Mouse (Mus musculus) forebrain, embryonic 14.5 days (tissue): ENCODE results near the gene Slc1a3. TPM values are rescaled to one million over a fixed set of nuclear protein-coding genes. Genes with fewer than 3 reads are reported as not detected.

Experiments
- ATAC-seq: fragments of 200-750 bp; cut with Nextera tagmentation; 2 replicates; pipeline ENCODE4 v1.8.0; 2017; ENCODE audit warnings: mild to moderate bottlenecking, moderate library complexity
- DNase-seq: peaks from one replicate; pipeline ENCODE4 v3.0.0-alpha.2; 2015; ENCODE audit warnings: low spot score
- H3K27ac ChIP-seq: fragments of 300-500 bp; sonication (generic); 2 replicates; pipeline ENCODE4 v1.5.1; 2014; ENCODE audit warnings: low read depth, mild to moderate bottlenecking, control low read depth, low read length, moderate library complexity
- H3K27me3 ChIP-seq: fragments of 300-500 bp; sonication (generic); replicated peaks from 2 replicates; pipeline ENCODE4 v1.6.1; 2014; ENCODE audit warnings: low read length, control low read depth, mixed read lengths; ENCODE audit not compliant: control insufficient read depth, insufficient read depth
- H3K36me3 ChIP-seq: fragments of 300-500 bp; sonication (generic); 2 replicates; pipeline ENCODE4 v1.6.1; 2014; ENCODE audit warnings: low read length, control low read depth; ENCODE audit not compliant: control insufficient read depth, insufficient read depth
- H3K4me1 ChIP-seq: fragments of 300-500 bp; sonication (generic); 2 replicates; pipeline ENCODE4 v1.6.1; 2014; ENCODE audit warnings: antibody characterized with exemption, low read length, control low read depth; ENCODE audit not compliant: control insufficient read depth, insufficient read depth
- H3K4me2 ChIP-seq: fragments of 300-500 bp; sonication (generic); 2 replicates; pipeline ENCODE4 v1.6.1; 2014; ENCODE audit warnings: mild to moderate bottlenecking, control low read depth, low read length
- H3K4me3 ChIP-seq: fragments of 300-500 bp; sonication (generic); 2 replicates; pipeline ENCODE4 v1.5.1; 2014; ENCODE audit warnings: low read depth, low read length, control low read depth
- H3K9ac ChIP-seq: fragments of 300-500 bp; sonication (generic); 2 replicates; pipeline ENCODE4 v1.6.1; 2014; ENCODE audit warnings: mild to moderate bottlenecking, low read length, control low read depth, moderate library complexity
- H3K9me3 ChIP-seq: fragments of 300-500 bp; sonication (generic); replicated peaks from 2 replicates; pipeline ENCODE4 v1.6.1; 2016; ENCODE audit warnings: low read length, control low read depth, mixed read lengths; ENCODE audit not compliant: control insufficient read depth
- whole genome bisulfite sequencing: fragments of 180-500 bp; shearing (Covaris S2); extraction: QIAGEN DNeasy Blood & Tissue Kit; methylation state at CpG from one replicate; pipeline ENCODE4 v1.1.7; 2014; 5-methylcytosine and 5-hydroxymethylcytosine counted together
- polyA plus RNA-seq: library from polyadenylated mRNA; unstranded; fragments of >200 nt; fragmentation: Nextera tagmentation; extraction: Ambion mirVana; gene quantifications from 2 replicates; pipeline ENCODE4 v1.2.1, GENCODE M21; 2014

Slc1a3 gene
- polyA plus RNA-seq, 1 experiment from 2014 or later = 102 TPM

- Histone ChIP-seq H3K9me3 (no peaks in the 10 kb centered on the region), H3K4me3 (no peak overlapping the region), H3K4me1 (no peaks in the 10 kb centered on the region), H3K36me3 (peaks cover 19% of the 10 kb centered on the region), H3K4me2 (no peak overlapping the region), H3K27ac (no peak overlapping the region), H3K9ac (no peak overlapping the region), H3K27me3 (no peaks in the 10 kb centered on the region)
- 95% methylated on average over 15 of the region's 15 CpGs for WGBS
- no peak for ATAC-seq
- DNase-seq = no peak
Observed at GRCm38 (mm10) chr15:8635974-8636373, 74.6 kb downstream of the Slc1a3 start.

DNA sequence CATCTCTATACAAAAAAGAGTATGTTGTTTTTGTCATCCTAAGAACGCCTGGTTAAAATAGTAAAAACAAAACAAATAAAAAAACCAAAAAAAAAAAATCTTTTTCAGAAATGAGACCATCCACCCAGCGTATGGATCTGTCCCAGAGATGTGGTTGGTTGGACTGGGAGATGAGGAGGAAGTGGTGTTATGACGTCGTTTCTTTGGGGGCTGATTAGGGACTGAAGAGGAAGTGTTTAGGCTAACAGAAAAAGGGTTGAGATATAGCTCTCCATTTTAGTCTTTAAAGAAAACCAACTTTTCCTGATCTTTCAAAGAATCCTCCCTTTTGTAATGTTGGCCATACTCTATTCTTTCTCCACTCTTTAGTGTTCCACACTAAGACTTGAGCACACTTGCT, 75.8 kb downstream of the Slc1a3 start:
- ATAC-seq (no peak), DNase-seq (no peak)
- H3K4me1 ChIP-seq = no peaks in the 10 kb centered on the region
- H3K9me3 ChIP-seq = no peaks in the 10 kb centered on the region
- peaks cover 14% of the 10 kb centered on the region for H3K36me3 ChIP-seq
- WGBS = 88% methylated on average over 4 of the region's 4 CpGs
- no peak overlapping the region for H3K4me3 ChIP-seq
- H3K9ac ChIP-seq = no peak overlapping the region
- no peak overlapping the region for H3K4me2 ChIP-seq
- H3K27me3 ChIP-seq = no peaks in the 10 kb centered on the region
- no peak overlapping the region for H3K27ac ChIP-seq

DNA sequence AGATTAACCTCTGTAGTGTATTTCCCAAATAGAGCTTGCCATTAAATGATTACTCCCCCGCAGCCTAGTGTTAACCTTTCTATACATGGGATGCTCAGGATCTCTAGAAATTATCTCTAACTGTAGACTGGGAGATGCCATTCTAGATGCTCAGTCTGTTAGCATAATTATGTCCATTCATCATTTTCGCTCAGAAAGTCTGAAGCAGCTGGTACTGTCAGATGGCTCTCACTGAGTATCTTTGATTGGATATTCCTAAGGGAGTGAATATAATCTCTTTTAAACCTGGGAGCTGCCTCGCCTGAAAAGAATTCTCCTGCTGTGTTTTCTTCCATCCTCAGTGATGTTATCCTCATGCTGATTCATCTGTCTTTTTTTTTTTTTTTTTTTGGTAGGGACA, 76.2 kb downstream of the Slc1a3 start:
- H3K9me3 ChIP-seq = no peaks in the 10 kb centered on the region
- WGBS = 71% methylated on average over 3 of the region's 3 CpGs
- no peak overlapping the region for H3K4me2 ChIP-seq
- H3K36me3 ChIP-seq = peaks cover 14% of the 10 kb centered on the region
- DNase-seq = peak; percentile 72
- no peaks in the 10 kb centered on the region for H3K4me1 ChIP-seq
- no peaks in the 10 kb centered on the region for H3K27me3 ChIP-seq
- peak; percentile 45; the same call in 1 of the 2 replicates for ATAC-seq
- H3K4me3 ChIP-seq = no peak overlapping the region
- no peak overlapping the region for H3K27ac ChIP-seq
- no peak overlapping the region for H3K9ac ChIP-seq

GRCm38 (mm10) chr15:8633375-8633774, 77.2 kb downstream of the Slc1a3 start:
- DNase-seq = peak; percentile 68
- WGBS = 59% methylated on average over 6 of the region's 6 CpGs

GRCm38 (mm10) chr15:8632361-8632760, 78.2 kb downstream of the Slc1a3 start:
- Histone ChIP-seq H3K36me3 (no peaks in the 10 kb centered on the region), H3K4me1 (peaks cover 3% of the 10 kb centered on the region; the same call in 1 of the 2 replicates), H3K9me3 (no peaks in the 10 kb centered on the region), H3K27ac (no peak overlapping the region), H3K4me2 (no peak overlapping the region), H3K9ac (no peak overlapping the region), H3K4me3 (no peak overlapping the region), H3K27me3 (no peaks in the 10 kb centered on the region)
- ATAC-seq (peak; percentile 19; the same call in 1 of the 2 replicates), DNase-seq (peak; percentile 59)
- 5% methylated on average over 10 of the region's 10 CpGs for WGBS

More at GRCm38 (mm10) chr15:8633375-8633774, 77.2 kb downstream of the Slc1a3 start:
- Histone ChIP-seq H3K4me2 (no peak overlapping the region), H3K4me1 (peaks cover 3% of the 10 kb centered on the region; the same call in 1 of the 2 replicates), H3K36me3 (peaks cover 6% of the 10 kb centered on the region), H3K27me3 (no peaks in the 10 kb centered on the region), H3K27ac (no peak overlapping the region), H3K4me3 (no peak overlapping the region), H3K9ac (no peak overlapping the region), H3K9me3 (no peaks in the 10 kb centered on the region)
- no peak for ATAC-seq

- Histone ChIP-seq H3K9ac (peak overlapping the region; percentile 65), H3K9me3 (no peaks in the 10 kb centered on the region), H3K36me3 (no peaks in the 10 kb centered on the region), H3K4me2 (peak overlapping the region; percentile 76), H3K4me3 (peak overlapping the region; percentile 34), H3K4me1 (peaks cover 3% of the 10 kb centered on the region; the same call in 1 of the 2 replicates), H3K27me3 (no peaks in the 10 kb centered on the region), H3K27ac (peak overlapping the region; percentile 49)
- under 1% methylated on average over 13 of the region's 13 CpGs for WGBS
- ATAC-seq (peak; percentile 92), DNase-seq (peak; percentile 90)
Observed at GRCm38 (mm10) chr15:8629317-8629831, 81.2 kb downstream of the Slc1a3 start.

DNA sequence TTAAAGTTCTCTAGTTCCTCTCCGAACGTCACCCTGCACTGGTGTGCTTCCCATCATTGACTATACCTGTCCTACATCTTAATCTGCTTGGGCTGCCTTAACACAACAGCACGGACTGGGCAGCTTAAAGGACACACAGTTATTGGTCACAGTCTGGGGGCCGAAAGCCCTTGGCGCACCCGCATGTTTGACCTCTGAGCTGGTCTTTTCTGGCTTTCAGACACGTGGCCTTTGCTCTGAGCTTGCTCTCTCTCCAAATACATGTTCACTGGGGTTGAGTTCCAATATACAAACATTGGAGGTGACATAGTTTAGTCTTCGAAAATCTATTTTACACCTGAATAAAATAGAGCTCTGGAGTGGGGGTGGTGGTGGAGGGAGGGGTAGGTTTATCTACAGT, 82.4 kb downstream of the Slc1a3 start:
- no peak for ATAC-seq
- no peak for DNase-seq
- H3K36me3 ChIP-seq = no peaks in the 10 kb centered on the region
- H3K9ac ChIP-seq = no peak overlapping the region
- 73% methylated on average over 8 of the region's 8 CpGs for WGBS
- H3K9me3 ChIP-seq = no peaks in the 10 kb centered on the region
- no peak overlapping the region for H3K27ac ChIP-seq
- no peak overlapping the region for H3K4me2 ChIP-seq
- H3K4me3 ChIP-seq = no peak overlapping the region
- no peaks in the 10 kb centered on the region for H3K27me3 ChIP-seq
- peaks cover 3% of the 10 kb centered on the region; the same call in 1 of the 2 replicates for H3K4me1 ChIP-seq

DNA sequence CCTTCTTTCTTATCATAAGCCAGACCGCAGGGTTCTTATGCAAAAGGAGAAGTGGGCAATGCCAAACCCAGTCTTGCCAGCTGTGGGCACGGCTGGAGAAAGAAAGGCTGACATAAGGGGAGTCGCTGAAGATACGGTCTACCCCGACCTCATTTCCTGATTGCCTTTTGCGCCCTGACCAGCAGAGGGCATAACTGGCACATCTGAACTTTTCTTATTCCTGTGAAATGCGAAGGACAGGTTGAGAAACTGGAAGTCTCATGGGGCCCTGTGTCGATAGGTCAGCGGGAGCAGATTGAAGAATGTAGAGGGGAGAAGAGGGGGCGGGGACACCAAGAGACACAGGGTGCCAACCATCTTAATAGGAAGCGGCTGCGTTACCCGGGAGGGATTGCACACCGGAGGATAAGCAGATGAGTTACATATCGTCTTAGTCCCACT, 83.4 kb downstream of the Slc1a3 start:
- DNase-seq = peak; percentile 79
- no peaks in the 10 kb centered on the region for H3K9me3 ChIP-seq
- 4% methylated on average over 15 of the region's 15 CpGs for WGBS
- H3K27me3 ChIP-seq = no peaks in the 10 kb centered on the region
- H3K36me3 ChIP-seq = no peaks in the 10 kb centered on the region
- 0 out of 2 replicates have a peak, but pooled peaks have one; percentile 10 for ATAC-seq
- H3K27ac ChIP-seq = no peak overlapping the region
- H3K4me1 ChIP-seq = peaks cover 3% of the 10 kb centered on the region; the same call in 1 of the 2 replicates
- peak overlapping the region; percentile 57 for H3K4me2 ChIP-seq
- peak overlapping the region; percentile 25 for H3K4me3 ChIP-seq
- H3K9ac ChIP-seq = 0 out of 2 replicates have a peak overlapping the region, but pooled peaks have one; percentile 22

DNA sequence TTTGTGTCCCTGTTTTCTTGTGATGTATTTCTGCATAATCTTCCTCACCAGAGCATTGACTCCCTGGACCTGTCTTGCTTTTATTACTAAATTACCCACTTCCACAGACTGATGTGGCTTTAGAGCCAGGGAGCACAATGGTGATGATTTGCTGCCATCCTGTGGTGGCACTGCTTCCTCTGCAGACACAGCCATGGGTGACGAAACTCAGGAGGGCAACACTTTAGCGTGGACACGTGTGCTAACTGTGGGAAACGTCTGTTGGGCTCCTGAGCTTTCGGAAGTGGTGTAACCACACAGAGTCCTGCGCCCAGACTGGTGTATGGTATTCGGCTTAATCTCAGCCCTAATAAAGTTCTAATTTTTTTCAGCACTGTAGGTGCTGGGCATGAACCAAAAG, 85.2 kb downstream of the Slc1a3 start:
- WGBS = 54% methylated on average over 7 of the region's 7 CpGs
- no peak for ATAC-seq
- Histone ChIP-seq H3K27ac (no peak overlapping the region), H3K9ac (no peak overlapping the region), H3K4me3 (no peak overlapping the region), H3K36me3 (no peaks in the 10 kb centered on the region), H3K27me3 (no peaks in the 10 kb centered on the region), H3K9me3 (no peaks in the 10 kb centered on the region), H3K4me2 (no peak overlapping the region), H3K4me1 (peaks cover 3% of the 10 kb centered on the region; the same call in 1 of the 2 replicates)
- DNase-seq = peak; percentile 70
